Mouse (Mus musculus) stomach, embryonic 15.5 days (tissue): ENCODE measurements around the gene Tmprss9. TPM values are rescaled to one million over a fixed set of nuclear protein-coding genes. Genes with fewer than 3 reads are reported as not detected.
A peak's percentile ranks its signal among the peaks of the same experiment; 100 is the strongest.

Experiments
- ATAC-seq: fragments of 200-750 bp; cut with Nextera tagmentation; 2 replicates; pipeline ENCODE4 v1.8.0; 2017; ENCODE audit warnings: low read depth, moderate number of reproducible peaks, moderate TSS enrichment; ENCODE audit not compliant: insufficient read depth, low FRiP score
- H3K27ac ChIP-seq: fragments of 300-500 bp; sonication (generic); 2 replicates; pipeline ENCODE4 v1.5.1; 2015; ENCODE audit warnings: mild to moderate bottlenecking, inconsistent platforms
- H3K27me3 ChIP-seq: fragments of 300-500 bp; sonication (generic); replicated peaks from 2 replicates; pipeline ENCODE4 v1.6.1; 2015; ENCODE audit warnings: inconsistent platforms
- H3K36me3 ChIP-seq: fragments of 300-500 bp; sonication (generic); 2 replicates; pipeline ENCODE4 v1.6.1; 2015; ENCODE audit warnings: inconsistent platforms
- H3K4me1 ChIP-seq: fragments of 300-500 bp; sonication (generic); 2 replicates; pipeline ENCODE4 v1.6.1; 2015; ENCODE audit warnings: inconsistent platforms
- H3K4me2 ChIP-seq: fragments of 300-500 bp; sonication (generic); 2 replicates; pipeline ENCODE4 v1.6.1; 2015; ENCODE audit warnings: mild to moderate bottlenecking, inconsistent platforms
- H3K4me3 ChIP-seq: fragments of 300-500 bp; sonication (generic); replicated peaks from 2 replicates; pipeline ENCODE4 v1.5.1; 2015; ENCODE audit warnings: inconsistent platforms
- H3K9ac ChIP-seq: fragments of 300-500 bp; sonication (generic); 2 replicates; pipeline ENCODE4 v1.6.1; 2015; ENCODE audit warnings: inconsistent platforms
- H3K9me3 ChIP-seq: fragments of 300-500 bp; sonication (generic); 2 replicates; pipeline ENCODE4 v1.6.1; 2016; ENCODE audit warnings: inconsistent platforms
- WGBS: fragments of 180-500 bp; shearing (Covaris S2); methylation state at CpG from one replicate; pipeline ENCODE4 v1.1.7; 2015; 5-methylcytosine and 5-hydroxymethylcytosine counted together
- polyA plus RNA-seq: library from polyadenylated mRNA; unstranded; fragments of >200 nt; fragmentation: Nextera tagmentation; extraction: Ambion mirVana; gene quantifications from 2 replicates; pipeline ENCODE4 v1.2.1, GENCODE M21; 2015

Gene Tmprss9
- polyA plus RNA-seq, 1 experiment from 2014 or later: not detected

DNA sequence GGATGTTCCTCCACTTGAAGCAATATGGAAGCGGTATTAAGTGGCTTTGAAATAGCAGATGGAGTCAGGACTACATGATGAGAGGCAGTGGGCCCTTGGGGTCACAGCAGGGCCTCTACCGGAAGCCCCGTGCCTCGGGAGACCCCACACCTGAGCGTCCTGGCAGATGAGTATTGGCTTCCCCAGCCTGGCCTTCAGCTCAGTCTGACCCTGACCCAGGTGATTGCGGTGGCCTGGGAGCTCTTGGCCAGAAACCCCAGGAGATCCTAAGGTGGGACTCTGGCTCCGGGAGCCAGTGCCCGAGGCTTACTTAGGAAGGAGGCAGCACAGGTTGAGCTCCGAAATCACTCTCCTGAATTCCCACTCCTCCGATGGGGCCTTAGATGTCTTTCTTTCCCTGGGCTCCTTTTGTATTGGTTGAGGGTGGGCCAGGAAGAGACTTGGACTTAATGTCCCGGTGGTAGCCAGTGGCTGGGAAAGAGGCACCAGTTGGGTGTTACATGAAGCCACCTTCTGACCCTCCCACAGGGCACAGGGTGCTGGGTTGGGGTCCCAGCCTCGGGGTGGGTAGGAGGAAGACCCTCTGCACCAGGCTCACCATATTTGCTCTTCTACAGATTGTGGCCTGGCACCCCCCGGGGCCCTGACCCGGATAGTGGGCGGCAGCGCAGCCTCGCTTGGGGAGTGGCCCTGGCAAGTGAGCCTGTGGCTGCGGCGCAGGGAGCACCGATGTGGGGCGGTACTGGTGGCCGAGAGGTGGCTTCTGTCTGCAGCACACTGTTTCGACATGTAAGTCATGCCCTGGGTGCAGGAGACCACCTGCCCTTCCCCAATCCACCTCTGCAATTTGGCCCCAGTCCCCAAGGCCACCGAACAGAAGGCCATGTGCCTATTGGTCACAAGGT lies 25.2 kb downstream of the Tmprss9 start:
- Histone ChIP-seq H3K9ac (no peak overlapping the region), H3K36me3 (peaks cover 10% of the 10 kb centered on the region; the same call in 1 of the 2 replicates), H3K27me3 (no peaks in the 10 kb centered on the region), H3K27ac (no peak overlapping the region), H3K9me3 (no peaks in the 10 kb centered on the region), H3K4me1 (peaks cover 19% of the 10 kb centered on the region), H3K4me3 (no peak overlapping the region), H3K4me2 (no peak overlapping the region)
- 67% methylated on average over 24 of the region's 24 CpGs for WGBS
- no peak for ATAC-seq

DNA sequence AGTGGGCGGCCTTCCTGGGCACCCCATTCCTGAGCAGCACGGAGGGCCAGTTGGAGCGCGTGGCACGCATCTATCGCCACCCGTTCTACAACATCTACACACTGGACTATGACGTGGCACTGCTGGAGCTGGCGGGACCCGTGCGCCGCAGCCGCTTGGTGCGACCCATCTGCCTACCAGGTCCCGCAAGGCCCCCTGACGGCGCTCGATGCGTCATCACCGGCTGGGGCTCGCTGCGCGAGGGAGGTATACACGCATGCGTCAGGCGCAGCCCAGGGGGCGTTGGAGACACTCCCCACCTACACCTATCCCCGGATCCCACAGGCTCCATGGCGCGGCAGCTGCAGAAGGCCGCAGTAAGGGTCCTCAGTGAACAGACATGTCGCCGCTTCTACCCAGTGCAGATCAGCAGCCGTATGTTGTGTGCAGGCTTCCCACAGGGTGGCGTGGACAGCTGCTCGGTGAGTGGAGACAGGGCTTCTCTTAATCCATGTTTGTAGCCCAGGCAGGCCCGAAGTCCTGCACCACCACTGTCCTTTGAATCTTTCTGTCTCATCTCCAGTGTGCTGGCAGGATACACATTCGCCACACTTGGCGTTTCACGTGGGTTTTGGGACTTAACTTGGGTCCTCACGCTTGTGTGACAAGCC lies 26.3 kb downstream of the Tmprss9 start:
- Histone ChIP-seq H3K36me3 (peaks cover 17% of the 10 kb centered on the region; the same call in 1 of the 2 replicates), H3K9me3 (no peaks in the 10 kb centered on the region), H3K27me3 (no peaks in the 10 kb centered on the region), H3K4me1 (peaks cover 19% of the 10 kb centered on the region), H3K9ac (no peak overlapping the region), H3K27ac (no peak overlapping the region), H3K4me2 (0 out of 2 replicates have a peak overlapping the region, but pooled peaks have one; percentile 19), H3K4me3 (no peak overlapping the region)
- 40% methylated on average over 41 of the region's 41 CpGs for WGBS
- no peak for ATAC-seq

DNA sequence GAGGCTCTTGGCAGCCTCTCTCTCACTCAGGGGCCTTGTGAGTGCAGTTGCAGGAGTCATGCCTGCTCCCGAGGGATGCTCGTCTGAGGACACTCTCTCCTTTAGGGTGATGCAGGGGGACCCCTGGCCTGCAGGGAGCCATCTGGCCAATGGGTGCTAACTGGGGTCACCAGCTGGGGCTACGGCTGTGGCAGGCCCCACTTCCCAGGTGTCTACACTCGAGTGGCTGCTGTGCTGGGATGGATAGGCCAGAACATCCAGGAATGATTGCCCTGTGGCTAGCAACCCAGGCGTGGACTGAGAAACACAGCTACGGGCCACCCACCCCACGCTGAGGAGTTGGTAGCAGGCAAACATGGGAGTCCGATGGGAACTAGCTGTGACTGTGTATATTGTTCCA lies 27.4 kb downstream of the Tmprss9 start:
- peaks cover 28% of the 10 kb centered on the region for H3K36me3 ChIP-seq
- H3K27ac ChIP-seq: no peak overlapping the region
- WGBS: 81% methylated on average over 8 of the region's 8 CpGs
- peak overlapping the region; percentile 95; the same call in 1 of the 2 replicates for H3K4me2 ChIP-seq
- no peak for ATAC-seq
- peak overlapping the region; percentile 97 for H3K4me3 ChIP-seq
- peaks cover 19% of the 10 kb centered on the region for H3K4me1 ChIP-seq
- no peaks in the 10 kb centered on the region for H3K9me3 ChIP-seq
- no peak overlapping the region for H3K9ac ChIP-seq
- H3K27me3 ChIP-seq: no peaks in the 10 kb centered on the region

DNA sequence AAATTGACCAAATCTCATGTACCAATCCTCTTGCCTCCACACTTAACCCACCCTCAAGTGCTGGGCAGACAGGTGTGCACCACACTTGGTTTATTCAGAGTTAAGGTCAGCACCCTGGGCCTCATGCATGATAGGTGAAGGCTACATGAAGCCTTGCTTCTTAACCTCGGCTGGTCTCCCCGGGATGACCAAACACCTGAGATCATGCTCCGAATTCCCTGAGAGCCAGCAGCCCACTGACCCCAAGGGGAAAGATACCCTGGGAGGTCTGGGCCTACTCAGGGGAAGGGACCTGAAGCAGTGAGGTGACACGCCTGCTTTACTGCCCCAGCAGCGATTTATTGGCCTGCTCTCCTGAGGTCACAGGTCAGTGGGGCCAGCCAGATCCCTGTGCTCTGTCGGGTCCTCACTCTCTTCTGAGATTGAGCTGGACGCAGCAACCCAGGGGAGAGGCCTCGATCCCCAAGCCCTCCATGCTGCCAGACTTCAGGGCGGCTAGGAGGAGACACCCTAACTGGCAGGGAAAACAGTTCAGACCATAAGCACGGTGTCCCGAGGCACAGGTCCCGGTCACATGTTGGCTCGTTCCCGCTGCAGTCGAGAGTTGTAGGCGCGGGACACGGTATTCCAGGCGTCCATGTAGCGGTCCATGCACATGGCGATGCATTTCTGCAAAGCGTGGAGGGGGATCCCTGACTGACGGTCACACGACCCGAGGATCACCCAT lies 28.1 kb downstream of the Tmprss9 start:
- Histone ChIP-seq H3K9ac (peak overlapping the region; percentile 87), H3K27me3 (no peaks in the 10 kb centered on the region), H3K36me3 (peaks cover 34% of the 10 kb centered on the region), H3K4me2 (peak overlapping the region; percentile 95), H3K27ac (no peak overlapping the region), H3K4me1 (peaks cover 19% of the 10 kb centered on the region), H3K9me3 (no peaks in the 10 kb centered on the region), H3K4me3 (peak overlapping the region; percentile 97)
- ATAC-seq: no peak
- 12% methylated on average over 25 of the region's 25 CpGs for WGBS

DNA sequence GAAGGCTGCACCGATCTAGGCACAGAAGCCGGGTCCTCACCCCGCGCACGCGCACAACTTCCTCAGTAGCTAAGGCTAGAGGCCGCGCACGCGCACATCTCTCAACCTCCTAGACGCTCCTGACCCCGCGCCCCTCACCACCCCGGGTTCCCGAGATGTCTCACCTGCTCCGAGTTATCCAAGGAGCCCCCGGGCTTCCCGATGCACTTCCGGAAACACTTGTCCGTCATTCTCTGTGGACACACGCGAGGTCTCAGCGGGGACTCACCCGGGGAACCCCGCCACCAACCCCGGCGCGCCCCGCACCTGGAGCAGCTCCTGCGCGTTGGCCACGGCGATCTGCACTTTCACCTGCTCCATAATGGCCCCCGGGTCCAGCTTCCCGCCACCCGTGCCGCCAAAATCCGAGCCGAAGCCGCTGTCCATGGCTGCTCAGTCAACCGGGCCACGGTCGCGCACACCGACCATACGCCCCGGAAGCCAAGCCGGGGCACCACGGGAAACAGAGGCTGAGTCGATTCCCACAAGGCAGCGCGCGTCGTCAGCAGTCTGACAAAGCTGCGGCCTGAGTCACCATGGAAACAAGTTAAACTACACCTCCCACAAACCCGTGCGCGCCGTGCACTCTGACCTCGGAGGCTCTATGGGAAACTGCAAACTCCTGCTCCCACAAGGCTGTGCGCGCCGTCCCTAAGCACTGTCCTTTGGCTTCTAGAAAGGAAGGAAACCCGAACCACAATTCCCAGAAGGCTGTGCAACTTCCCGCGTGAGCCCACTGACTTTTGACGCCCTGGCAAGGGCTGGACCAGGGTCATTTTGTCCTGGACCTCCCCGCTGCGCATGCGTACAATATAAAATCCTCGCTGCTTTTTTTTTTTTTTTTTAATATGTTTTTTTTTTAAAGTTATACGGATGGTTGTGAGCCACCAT lies 28.9 kb downstream of the Tmprss9 start, which contains the start of gene Timm13:
Gene Timm13, minus strand, starts transcription at position 652 of the 930 bp plus-strand sequence.
- Histone ChIP-seq H3K9ac (peak within 1 kb of the TSS; percentile 87), H3K4me1 (peaks cover 19% of the 10 kb centered on the region), H3K36me3 (peaks cover 39% of the 10 kb centered on the region), H3K27me3 (no peaks in the 10 kb centered on the region), H3K4me2 (peak within 1 kb of the TSS; percentile 95), H3K4me3 (peak within 1 kb of the TSS; percentile 97), H3K9me3 (no peaks in the 10 kb centered on the region), H3K27ac (peak within 1 kb of the TSS; percentile 83)
- peak; percentile 95 for ATAC-seq
- WGBS: under 1% methylated on average over 72 of the region's 72 CpGs

DNA sequence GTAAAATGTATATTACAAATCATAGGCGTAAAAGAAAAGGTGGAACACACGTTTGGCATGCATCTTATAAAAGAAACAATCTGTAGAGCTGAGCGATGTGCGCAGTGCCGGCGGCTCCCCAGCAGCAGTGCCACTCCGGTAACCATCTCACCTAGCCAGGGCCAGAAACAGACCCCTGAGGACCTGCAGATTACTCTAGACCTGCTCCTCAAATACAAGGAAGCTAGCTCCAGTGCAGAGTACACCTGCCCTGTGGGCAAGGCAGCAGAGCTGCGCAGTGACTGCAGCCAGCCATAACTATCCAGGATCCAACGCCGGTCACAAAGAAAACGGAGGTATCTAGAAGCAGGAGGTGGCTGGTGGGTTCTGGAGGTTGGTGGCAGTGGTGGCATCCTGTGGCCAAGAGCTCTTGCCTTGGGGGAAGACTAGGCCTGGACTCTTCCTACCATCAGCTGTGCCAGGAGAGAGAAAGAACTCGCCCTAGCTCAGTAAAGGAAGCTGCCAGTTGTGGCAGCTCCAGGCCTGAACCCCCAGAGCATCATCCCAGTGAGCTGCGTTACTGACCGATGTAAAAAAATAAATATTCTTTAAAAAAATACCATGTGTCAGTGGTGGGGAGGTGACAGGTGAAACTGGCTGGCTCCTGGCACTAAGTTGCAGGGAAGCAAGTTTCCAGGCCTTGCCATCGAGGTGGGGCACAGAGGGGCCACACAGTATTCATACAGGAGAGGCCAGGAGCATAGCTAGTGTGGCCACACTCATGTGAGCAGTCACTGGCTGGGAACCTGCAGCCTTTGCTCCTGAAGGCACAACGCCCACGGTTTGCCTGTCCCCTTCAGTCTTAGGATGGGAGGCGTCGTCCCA lies 30.0 kb downstream of the Tmprss9 start:
- Histone ChIP-seq H3K9me3 (no peaks in the 10 kb centered on the region), H3K9ac (no peak overlapping the region), H3K4me3 (peak overlapping the region; percentile 97; the same call in 1 of the 2 replicates), H3K27me3 (no peaks in the 10 kb centered on the region), H3K36me3 (peaks cover 45% of the 10 kb centered on the region), H3K4me2 (peak overlapping the region; percentile 42), H3K27ac (peak overlapping the region; percentile 69), H3K4me1 (peaks cover 19% of the 10 kb centered on the region)
- ATAC-seq: no peak
- WGBS: 86% methylated on average over 19 of the region's 19 CpGs

DNA sequence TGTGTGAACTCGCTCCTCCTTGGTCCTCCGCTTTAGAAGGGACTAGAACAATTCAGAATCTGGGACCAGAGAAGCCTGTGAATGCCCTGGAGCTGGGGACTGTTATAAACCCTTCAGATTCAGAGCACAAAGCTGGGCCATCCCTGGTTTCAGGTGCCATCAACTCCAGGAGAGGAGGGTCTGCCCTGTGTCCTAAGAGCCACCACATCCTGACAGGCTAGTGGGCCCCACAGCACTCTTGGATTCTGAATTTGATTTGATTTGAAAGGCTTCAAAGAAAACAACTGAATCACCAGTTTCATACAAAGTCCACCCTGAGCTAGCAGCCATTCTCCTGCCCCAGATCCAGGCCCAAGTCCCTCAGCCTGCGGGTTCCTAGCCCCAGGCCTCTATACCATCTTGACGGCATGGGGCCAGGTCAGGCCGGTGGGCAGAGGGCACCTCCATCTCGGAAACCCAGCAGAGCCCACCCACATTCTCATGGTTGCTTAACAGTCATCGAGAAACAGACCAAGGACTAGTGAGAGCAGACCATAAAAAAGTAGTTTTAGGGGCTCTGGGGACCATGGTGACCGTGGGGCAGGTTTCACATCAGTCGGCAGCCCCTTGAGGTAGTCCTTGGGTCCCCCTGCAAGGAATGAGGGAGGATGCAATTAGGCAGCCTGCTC lies 30.8 kb downstream of the Tmprss9 start:
- ATAC-seq: no peak
- H3K9me3 ChIP-seq: no peaks in the 10 kb centered on the region
- H3K4me1 ChIP-seq: peaks cover 19% of the 10 kb centered on the region
- no peak overlapping the region for H3K4me3 ChIP-seq
- H3K36me3 ChIP-seq: peaks cover 49% of the 10 kb centered on the region
- no peak overlapping the region for H3K9ac ChIP-seq
- H3K27ac ChIP-seq: no peak overlapping the region
- no peak overlapping the region for H3K4me2 ChIP-seq
- WGBS: 92% methylated on average over 9 of the region's 9 CpGs
- no peaks in the 10 kb centered on the region for H3K27me3 ChIP-seq

DNA sequence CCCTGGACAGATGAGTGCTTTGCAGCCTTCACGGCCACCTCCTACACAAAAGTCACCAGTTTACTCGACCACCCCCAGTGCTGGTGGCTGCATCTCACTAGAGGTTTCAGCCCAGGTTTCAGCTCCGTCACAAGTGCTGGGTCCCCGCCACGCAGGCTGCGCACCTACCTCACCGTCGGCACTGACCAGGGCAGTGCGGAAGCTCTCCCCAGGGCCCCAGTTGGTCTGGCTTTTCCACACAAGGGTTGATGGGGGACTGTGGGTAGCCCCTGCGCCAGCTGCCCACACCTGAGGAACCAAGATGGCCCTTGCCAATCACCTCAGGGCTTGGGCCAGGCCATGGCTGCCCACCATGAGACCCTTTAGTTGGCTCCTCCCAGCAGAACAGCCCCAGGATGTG lies 31.6 kb downstream of the Tmprss9 start:
- Histone ChIP-seq H3K36me3 (peaks cover 57% of the 10 kb centered on the region), H3K4me1 (peaks cover 19% of the 10 kb centered on the region), H3K9me3 (no peaks in the 10 kb centered on the region), H3K27me3 (no peaks in the 10 kb centered on the region), H3K4me2 (no peak overlapping the region), H3K27ac (no peak overlapping the region), H3K9ac (no peak overlapping the region), H3K4me3 (no peak overlapping the region)
- WGBS: 89% methylated on average over 10 of the region's 10 CpGs
- no peak for ATAC-seq

DNA sequence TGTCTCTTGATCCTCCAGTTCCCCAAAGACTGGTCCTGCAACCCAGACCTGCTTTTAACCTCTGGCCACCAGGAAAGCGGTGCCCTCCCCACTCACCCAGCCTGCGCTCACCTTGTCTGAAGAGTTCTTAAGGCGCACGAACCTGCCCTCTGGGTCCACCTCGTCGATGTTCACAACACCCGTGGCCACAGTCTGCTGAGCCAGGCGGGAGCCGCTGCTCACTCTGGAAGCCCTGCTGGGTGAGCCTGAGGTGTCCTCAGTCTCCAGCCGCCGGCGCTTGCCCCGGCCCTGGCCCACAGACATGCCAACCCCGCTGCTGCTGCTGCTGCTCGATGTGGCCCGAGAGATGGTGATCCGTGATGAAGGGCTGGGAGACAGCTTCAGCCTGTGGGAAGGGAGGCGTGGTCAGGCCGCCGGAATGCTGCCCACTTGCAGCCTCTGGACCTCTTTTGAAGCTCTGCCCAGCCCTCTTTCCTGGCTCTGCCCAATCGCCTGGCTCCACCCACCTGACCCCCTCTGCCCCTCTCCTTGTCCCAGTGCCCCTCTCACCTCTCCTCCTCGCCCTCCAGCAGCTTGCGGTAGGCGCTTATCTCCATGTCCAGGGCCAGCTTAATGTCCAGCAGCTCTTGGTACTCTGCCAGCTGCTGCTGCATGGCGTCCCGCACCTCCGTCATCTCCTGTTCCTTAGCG lies 32.5 kb downstream of the Tmprss9 start:
- 82% methylated on average over 28 of the region's 28 CpGs for WGBS
- Histone ChIP-seq H3K4me3 (no peak overlapping the region), H3K4me2 (no peak overlapping the region), H3K36me3 (peaks cover 52% of the 10 kb centered on the region), H3K4me1 (peaks cover 13% of the 10 kb centered on the region), H3K9ac (no peak overlapping the region), H3K9me3 (no peaks in the 10 kb centered on the region), H3K27ac (no peak overlapping the region), H3K27me3 (no peaks in the 10 kb centered on the region)
- ATAC-seq: no peak
